Mouse (Mus musculus) ovary, postnatal 10 days (tissue): ENCODE results near the gene Ovca2.
A peak's percentile ranks its signal among the peaks of the same experiment; 100 is the strongest.

Experiments
- DNase-seq: peaks from one replicate; pipeline ENCODE4 v3.0.0; 2022; ENCODE audit warnings: low spot score

The Ovca2 gene

DNA sequence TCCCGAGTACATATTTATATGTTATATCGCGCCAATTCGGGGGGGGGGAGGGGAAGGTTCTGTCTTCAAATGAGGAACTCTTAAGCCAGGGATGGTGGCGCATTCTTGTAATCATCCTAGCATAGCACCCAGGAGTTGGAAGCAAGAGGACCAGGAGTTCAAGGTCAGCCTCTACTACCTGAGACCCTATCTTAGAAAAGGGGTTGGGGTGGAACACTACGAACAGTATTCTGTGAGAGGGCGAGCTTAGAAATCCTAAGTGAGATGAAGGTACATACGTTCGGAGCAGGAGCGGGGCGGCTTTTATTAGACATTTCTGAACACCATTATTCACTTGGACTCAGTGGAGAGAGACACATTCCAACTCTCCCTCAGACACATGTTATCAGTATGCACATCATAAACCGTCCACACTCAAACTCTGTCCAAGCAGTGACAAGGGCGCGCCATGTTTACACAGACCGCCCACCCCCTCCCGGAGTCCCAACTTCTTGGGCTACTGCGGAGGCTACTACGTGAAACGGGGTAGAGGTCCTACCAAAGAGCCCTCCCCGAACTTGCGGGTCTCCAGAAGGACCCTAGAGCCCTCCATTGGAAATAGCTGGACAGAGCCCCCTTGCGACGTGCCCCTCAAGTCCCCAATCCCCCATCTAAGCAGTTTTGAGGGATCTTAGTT, 9.1 kb downstream of the Ovca2 start, which contains the start of gene Hic1:
TSS of gene Hic1 (minus strand) at position 115 of the 676 bp plus-strand sequence.
- DNase-seq = no peak

DNA sequence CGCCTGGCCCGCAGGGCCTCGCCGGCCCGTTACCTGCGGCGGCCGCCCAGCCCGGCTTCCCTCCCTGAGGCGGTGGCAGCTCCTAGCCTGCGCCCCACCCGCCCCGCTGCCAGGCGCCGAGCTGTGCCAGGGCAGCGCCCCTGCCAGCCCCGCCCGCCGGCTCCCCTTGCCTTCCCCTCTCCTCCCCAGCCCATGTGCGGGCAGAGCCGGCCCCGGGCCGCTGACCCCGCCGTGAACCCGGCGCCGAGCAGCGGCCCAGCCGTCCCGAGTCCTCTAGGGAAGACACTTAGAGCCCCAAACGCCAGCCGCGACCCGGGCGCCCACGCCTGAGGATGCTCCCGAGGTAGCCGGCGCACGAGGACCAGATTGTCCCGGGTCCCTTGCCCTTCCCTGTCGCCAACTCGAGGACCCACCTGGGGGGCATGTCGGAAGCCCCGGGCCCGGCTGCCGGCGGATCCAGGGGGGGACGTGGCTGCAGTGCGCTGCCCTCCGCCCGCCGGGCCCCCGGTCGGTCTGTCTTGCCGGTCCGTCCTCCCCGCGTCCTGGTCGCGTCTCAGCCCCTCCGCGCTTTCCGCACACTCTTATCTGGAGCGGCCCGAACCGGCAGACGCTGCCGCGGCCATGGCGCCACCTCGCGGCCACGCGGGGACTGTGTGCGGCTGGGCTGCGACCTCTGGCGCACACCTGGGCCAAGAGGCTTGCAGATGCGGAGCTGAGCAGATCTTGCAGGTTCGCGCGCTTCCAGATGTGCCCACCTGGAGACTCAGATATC, 9.9 kb downstream of the Ovca2 start:
- DNase-seq = peak; percentile 87

DNA sequence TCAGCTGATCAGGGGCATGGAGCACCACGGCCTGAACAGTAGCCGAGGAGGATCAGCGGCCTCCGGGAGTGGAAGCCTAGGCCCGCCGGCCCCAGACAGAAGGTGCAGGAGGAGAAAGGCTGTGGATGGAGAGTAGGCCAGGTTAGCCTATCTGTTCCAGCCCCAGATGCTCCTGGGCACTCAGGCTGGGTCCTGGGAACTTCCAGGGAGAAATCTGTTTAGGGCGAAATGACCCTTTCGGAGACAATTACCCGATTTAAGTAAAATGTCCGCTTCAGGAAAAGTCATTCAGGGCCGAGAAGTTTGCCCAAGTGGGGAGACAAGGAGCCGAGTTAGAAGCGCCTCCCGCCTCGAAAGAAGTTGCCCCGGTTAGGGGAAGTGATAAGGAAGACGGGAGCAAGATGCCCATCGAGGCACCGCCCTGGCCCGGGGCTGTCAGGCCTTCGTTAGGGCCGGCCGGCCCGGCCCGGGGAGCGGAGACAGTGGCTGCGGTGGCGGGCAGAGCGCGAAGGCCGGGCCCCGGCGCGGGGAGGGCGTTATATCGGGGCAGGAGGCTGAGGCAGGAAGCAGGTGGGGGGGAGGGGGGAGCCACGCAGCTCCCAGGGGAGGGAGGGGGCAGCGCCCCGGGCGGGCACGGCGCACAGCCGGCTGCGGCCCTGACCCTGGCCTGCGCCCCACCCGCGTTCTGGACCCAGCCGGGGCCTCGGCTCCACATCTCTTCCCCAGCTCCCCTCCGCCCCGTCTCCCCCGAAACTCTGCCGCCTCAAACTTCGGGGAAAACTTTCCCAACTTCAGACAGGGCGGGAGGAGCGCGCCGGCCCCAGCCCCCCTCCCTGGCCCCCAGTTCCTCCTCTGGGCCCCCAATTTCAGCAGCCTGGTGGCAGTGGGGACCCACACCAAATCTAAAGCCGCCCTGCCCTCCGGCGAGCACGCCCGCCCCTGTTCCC, 10.7 kb downstream of the Ovca2 start:
- DNase-seq = no peak

- DNase-seq = no peak
Measured at GRCm38 (mm10) chr11:75166861-75167642, 11.6 kb downstream of the Ovca2 start.

- no peak for DNase-seq
Measured at GRCm38 (mm10) chr11:75166193-75166842, 12.3 kb downstream of the Ovca2 start.

DNA sequence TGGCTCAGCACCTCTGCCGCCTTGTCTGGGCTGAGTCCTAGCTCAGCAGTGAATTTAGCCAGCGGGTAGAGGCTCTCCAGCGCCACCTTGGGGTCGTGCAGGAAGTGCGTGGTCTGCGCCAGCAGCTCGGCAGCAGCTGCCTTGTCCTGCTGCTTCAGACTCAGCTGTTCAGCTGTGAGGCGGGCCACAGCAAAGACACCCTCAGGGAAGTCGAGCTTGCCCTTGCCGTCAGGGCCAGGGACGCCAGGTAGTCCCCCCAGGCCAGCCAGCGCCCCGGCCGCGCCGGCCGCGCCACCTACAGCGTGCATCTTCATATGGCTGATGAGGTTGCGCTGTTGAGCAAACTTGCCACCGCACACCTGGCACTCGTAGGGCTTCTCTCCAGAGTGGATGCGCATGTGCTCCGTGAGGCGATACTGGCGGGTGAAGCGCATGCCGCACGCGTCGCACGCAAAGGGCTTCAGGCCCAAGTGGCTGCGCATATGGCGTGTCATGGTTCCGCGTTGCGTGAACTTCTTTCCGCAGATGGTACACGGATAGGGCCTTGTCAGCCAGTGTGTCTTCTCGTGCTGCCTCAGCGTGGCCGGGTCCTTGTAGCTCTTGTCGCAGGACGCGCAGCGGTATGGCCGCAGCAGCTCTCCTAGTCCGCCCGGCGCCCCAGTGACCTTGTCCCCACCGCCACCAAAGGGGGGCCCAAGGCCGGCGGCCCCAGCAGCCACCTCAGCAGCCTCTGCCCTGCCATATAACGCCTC, 13.0 kb downstream of the Ovca2 start:
- DNase-seq = peak; percentile 65

GRCm38 (mm10) chr11:75164750-75165149, 13.9 kb downstream of the Ovca2 start:
- DNase-seq = no peak

DNA sequence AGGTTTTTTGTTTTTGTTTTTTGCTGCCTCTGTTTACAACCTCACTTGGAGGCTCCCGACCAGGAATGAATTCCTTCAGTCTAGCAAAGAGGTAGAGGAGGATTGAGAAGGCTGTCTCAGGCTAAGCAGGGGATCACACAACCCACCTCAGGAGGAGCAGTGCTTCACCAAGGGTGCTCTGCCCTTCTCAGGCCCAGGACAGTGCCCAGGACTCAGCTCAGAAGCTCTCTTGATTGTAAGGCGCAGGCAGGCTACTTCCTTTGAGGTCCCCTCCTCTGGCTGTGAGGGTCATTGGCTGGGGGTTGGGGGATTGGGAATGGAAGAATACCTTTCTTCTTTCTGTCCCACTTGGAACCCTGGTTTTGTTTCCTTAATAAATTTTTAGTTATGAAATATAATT, 14.6 kb downstream of the Ovca2 start:
- no peak for DNase-seq

- DNase-seq = no peak
Measured at GRCm38 (mm10) chr11:75163379-75163778, 15.3 kb downstream of the Ovca2 start.

DNA sequence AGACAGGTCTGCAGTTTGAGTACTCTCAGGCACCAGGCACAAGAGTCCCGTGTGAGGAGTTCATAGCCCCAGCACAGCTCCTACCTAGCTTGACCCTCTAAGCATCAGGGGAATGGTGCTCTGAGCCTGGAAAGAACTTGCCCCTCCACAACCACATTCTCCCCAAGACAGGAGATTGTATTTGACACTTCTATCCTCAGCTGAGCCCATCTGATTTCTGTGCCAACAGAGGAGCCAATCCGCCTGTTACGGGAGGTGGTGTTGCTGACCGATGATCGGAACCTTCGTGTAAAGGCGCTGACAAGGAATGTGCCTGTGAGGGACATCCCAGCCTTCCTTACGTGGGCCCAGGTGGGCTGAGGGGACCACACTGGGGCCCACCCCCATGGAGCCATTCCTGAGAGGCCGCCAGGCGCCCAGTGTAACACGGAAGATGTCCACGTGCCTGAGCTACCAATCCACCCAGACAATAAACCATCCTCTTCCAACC, 16.0 kb downstream of the Ovca2 start:
- no peak for DNase-seq

DNA sequence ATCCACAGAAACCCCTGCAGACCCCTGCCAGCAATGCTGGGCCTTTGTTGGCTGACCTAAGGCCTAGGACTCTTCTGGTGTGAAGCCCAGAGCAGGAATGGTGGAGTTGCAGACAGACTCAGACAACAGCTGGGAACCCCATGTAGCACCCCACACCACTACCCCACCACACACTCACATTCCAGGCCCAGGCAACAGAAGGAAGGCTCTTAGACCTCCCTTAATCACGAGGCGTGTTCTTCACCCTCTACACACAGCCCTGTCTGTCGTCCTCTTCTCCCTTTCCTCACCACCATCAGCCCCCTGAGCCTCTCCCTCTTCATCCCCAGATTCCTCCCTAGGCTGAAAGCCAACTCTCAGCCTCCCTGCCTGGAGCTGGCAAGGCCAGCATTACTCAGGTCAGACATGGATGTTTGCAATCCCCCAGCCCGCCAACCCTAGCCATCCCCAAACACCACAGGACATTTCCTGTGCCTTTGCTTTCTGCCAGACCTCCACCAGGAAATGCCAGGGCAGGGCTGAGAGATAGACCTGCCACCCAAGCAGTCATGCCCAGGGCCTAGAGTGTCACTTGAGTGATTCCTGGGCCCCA, 17.1 kb downstream of the Ovca2 start:
- no peak for DNase-seq

GRCm38 (mm10) chr11:75160954-75161353, 17.7 kb downstream of the Ovca2 start:
- no peak for DNase-seq

- no peak for DNase-seq
Measured at GRCm38 (mm10) chr11:75159564-75159963, 19.1 kb downstream of the Ovca2 start.

GRCm38 (mm10) chr11:75158432-75158831, 20.2 kb downstream of the Ovca2 start:
- DNase-seq = no peak

DNA sequence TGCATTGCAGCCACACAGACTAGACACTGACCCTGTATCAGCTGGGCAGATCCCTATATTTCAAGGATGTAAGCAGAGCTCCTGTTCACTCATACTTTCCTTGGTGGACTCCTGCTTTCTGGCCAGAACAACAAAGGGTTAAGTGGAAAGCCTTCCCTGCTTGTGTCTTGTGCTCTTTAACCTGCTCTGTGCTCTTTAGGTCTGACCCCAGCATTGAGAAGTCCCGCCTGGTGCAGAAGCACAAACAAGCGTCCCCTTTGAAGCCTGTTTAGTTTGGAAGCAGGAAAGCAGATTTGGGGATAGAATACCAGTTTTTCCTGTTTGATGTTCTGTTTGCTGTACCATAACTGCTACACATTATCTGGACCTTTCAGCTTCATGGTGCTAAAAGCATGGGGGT, 20.7 kb downstream of the Ovca2 start:
- DNase-seq = no peak

- no peak for DNase-seq
Measured at GRCm38 (mm10) chr11:75157037-75157436, 21.6 kb downstream of the Ovca2 start.

DNA sequence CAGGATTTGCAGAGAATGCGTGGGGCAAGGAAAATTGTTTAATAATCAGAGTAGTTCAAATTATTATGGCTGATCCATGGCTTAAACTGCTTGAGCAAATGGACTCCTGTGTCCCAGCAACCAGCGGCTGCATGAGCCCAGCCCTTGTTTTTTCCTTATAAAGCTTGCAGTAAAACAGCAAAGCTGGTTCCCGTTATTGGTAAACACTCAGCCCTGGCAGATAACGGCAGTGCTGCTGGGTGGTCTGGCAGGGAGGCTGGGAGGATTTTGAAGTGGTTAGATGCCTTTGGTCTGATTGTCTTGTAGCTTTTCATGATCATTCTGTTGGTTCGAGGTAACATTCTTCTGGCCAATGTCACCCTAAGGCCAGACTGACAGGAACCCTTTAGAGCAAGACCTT, 22.2 kb downstream of the Ovca2 start:
- no peak for DNase-seq

DNA sequence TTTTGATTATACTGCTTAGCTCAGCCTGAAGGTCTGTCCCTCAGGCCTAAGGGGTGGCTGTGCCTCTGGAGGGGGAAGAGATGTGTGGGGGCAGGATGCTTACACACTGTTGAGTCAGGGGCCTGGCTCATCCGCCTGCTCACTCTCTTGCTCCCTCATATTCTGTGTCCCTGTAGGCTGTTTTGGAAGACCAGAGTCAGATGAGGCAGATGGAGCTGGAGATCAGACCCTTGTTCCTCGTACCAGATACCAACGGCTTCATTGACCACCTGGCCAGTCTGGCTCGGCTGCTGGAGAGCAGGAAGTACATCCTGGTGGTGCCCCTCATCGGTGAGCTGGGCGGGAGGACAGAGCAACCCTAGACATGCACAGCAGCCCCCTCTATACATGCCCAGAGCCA, 22.6 kb downstream of the Ovca2 start:
- DNase-seq = no peak

GRCm38 (mm10) chr11:75154053-75154585, 24.5 kb downstream of the Ovca2 start:
- no peak for DNase-seq
